Mouse (Mus musculus): ENCODE data around the gene Wwp2.
"Not testable (repeated sequence)": the region's sequence is repeated elsewhere in the genome, so short reads cannot be mapped to it uniquely, and the experiment has no call there.

Gene Wwp2

GRCm38 (mm10) chr8:107476786-107477185 lies 40.6 kb downstream of the Wwp2 start:
- DNase-seq (ENCODE audit: low spot score) = not testable (repeated sequence)

GRCm38 (mm10) chr8:107478728-107479127 lies 42.6 kb downstream of the Wwp2 start:
- no peak for DNase-seq (ENCODE audit: low spot score)

GRCm38 (mm10) chr8:107480436-107480835 lies 44.3 kb downstream of the Wwp2 start:
- no peak for DNase-seq (ENCODE audit: low spot score)

GRCm38 (mm10) chr8:107483250-107483649 lies 47.1 kb downstream of the Wwp2 start:
- DNase-seq (ENCODE audit: low spot score) = no peak

- no peak for DNase-seq (ENCODE audit: low spot score)
Measured at GRCm38 (mm10) chr8:107484956-107485355, 48.8 kb downstream of the Wwp2 start.

- peak; percentile 16 for DNase-seq (ENCODE audit: low spot score)
Measured at GRCm38 (mm10) chr8:107488551-107488950, 52.4 kb downstream of the Wwp2 start.

GRCm38 (mm10) chr8:107489086-107489485 lies 52.9 kb downstream of the Wwp2 start:
- DNase-seq (ENCODE audit: low spot score) = no peak

GRCm38 (mm10) chr8:107489921-107490320 lies 53.8 kb downstream of the Wwp2 start:
- DNase-seq (ENCODE audit: low spot score) = no peak

- no peak for DNase-seq (ENCODE audit: low spot score)
Measured at GRCm38 (mm10) chr8:107490649-107491048, 54.5 kb downstream of the Wwp2 start.

- DNase-seq (ENCODE audit: low spot score) = no peak
Measured at GRCm38 (mm10) chr8:107491212-107491611, 55.0 kb downstream of the Wwp2 start.

GRCm38 (mm10) chr8:107491831-107492230 lies 55.7 kb downstream of the Wwp2 start:
- DNase-seq (ENCODE audit: low spot score) = no peak

- DNase-seq (ENCODE audit: low spot score) = no peak
Measured at GRCm38 (mm10) chr8:107492802-107493201, 56.6 kb downstream of the Wwp2 start.

GRCm38 (mm10) chr8:107495425-107495824 lies 59.3 kb downstream of the Wwp2 start:
- DNase-seq (ENCODE audit: low spot score) = no peak

GRCm38 (mm10) chr8:107497708-107498107 lies 61.5 kb downstream of the Wwp2 start:
- DNase-seq (ENCODE audit: low spot score) = no peak

- no peak for DNase-seq (ENCODE audit: low spot score)
Measured at GRCm38 (mm10) chr8:107498390-107498789, 62.2 kb downstream of the Wwp2 start.

- no peak for DNase-seq (ENCODE audit: low spot score)
Measured at GRCm38 (mm10) chr8:107498806-107499205, 62.6 kb downstream of the Wwp2 start.

GRCm38 (mm10) chr8:107499519-107499918 lies 63.4 kb downstream of the Wwp2 start:
- DNase-seq (ENCODE audit: low spot score) = no peak

- no peak for DNase-seq (ENCODE audit: low spot score)
Measured at GRCm38 (mm10) chr8:107502407-107502806, 66.2 kb downstream of the Wwp2 start.

- DNase-seq (ENCODE audit: low spot score) = peak; percentile 40
Measured at GRCm38 (mm10) chr8:107502922-107503321, 66.8 kb downstream of the Wwp2 start.

GRCm38 (mm10) chr8:107503354-107503753 lies 67.2 kb downstream of the Wwp2 start:
- no peak for DNase-seq (ENCODE audit: low spot score)

GRCm38 (mm10) chr8:107504239-107504985 lies 68.2 kb downstream of the Wwp2 start:
- peak; percentile 43 for DNase-seq (ENCODE audit: low spot score)

GRCm38 (mm10) chr8:107505271-107505670 lies 69.1 kb downstream of the Wwp2 start:
- DNase-seq (ENCODE audit: low spot score) = no peak

- DNase-seq (ENCODE audit: low spot score) = no peak
Measured at GRCm38 (mm10) chr8:107507019-107507418, 70.9 kb downstream of the Wwp2 start.

GRCm38 (mm10) chr8:107510204-107510603 lies 74.0 kb downstream of the Wwp2 start:
- DNase-seq (ENCODE audit: low spot score) = no peak

Data from ovary, adult 18-20 months (tissue).